Mouse (Mus musculus): ENCODE data around the gene St6galnac6.

DNA sequence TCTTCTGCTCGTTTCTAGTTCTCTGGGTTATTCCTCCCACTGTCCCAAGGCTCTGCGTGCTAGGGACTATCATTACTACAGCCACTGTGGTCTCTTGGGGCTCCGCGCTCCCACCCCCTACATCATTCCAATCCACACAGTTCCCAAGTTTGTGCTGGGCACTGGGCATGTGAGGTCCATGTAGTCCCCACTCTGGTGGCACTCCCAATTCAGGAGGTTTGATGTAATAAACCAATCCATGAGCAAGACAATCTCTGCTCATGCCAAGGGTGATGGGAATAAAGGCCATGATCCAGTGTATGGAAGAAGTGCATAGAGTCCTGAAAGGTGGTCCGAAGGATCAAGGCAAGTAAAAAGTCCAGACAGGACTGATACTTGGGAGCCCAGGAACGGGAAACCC, 25.0 kb upstream of the St6galnac6 start, which contains the start of gene Pip5kl1:
- TF ChIP-seq CTCF (IDR thresholded peaks at IDR 0.05; ENCODE audit: low read depth, low read length), result no peak
- no peak for TF ChIP-seq POLR2A (IDR thresholded peaks at IDR 0.05; ENCODE audit: extremely low read depth, insufficient read depth, low read length)

All from liver, adult 2 months (tissue).